Mouse (Mus musculus) E14TG2a.4 (cell line): ENCODE data around the gene Gm45021.

ENCODE experiments used
- CTCF ChIP-seq: conservative IDR thresholded peaks from 2 replicates; pipeline ENCODE4 v1.5.1; 2014; ENCODE audit warnings: low read length
- NANOG ChIP-seq: IDR thresholded peaks from 2 replicates; pipeline ENCODE4 v1.6.1; 2014; ENCODE audit warnings: borderline replicate concordance, low read length, mixed read lengths
- POU5F1 ChIP-seq: IDR thresholded peaks from 2 replicates; pipeline ENCODE4 v1.6.1; 2014; ENCODE audit warnings: low read length, borderline replicate concordance

DNA sequence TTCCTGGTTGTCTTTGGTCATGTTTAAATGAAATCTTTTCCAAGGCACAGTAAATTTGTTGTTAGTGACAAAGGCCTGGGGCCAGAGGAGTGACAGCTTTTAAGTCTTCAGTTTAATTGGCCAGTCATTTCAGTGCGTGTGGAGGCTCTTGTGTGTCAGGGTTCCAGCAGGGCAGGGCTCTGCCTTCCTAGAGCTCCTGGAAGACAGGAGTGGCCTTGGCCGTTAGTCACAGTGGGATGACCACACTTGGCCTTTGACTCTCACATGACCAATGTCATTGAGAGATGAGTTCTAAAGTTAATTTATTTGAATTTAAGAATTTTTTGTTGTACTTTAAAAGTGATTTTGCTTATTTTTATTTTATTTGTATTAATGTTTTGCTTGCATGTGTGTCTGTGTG lies 18.7 kb downstream of the Gm45021 start:
- no peak for TF ChIP-seq NANOG
- TF ChIP-seq CTCF, result no peak
- no peak for TF ChIP-seq POU5F1
